Mouse (Mus musculus): Measurements from ENCODE around the gene Mbip.

Gene Mbip

DNA sequence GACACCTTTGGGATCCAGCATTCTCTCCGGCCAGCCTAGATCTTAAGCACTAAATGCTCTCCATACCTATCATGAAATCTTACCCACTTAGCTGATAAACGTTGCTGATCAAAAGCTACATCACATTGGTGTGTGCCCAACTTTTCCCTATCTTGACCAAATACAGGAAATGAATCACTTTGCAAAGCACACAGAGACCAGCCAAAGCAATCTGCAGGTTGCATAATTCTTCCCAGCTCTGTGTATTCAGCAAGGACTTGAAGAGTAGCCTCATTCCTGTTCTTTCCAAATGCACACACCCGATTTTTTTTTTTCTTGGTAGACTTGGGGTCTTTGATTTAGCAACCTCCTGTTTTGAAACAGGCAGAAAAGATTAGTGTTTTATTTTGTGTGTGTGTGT, 57.1 kb downstream of the Mbip start:
- DNase-seq, result no peak

DNA sequence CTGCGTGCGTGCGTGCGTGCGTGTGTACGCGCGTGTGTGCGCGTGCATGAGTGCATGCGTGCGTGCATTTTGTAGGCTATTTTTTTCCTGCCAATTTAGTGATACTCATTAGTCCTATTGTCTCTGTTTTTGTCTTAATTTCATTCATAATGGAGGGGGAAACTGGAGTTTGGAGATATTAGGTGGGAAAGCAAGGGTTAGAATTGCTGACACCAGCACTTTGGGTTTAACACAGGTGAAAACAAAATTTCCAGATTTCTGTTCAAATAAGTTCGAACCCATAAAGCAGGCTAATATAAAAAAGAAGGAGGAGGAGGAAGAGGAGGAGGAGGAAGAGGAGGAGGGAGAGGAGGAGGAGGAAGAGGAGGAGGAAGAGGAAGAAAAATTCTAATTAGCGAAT, 58.9 kb downstream of the Mbip start:
- DNase-seq, result no peak

DNA sequence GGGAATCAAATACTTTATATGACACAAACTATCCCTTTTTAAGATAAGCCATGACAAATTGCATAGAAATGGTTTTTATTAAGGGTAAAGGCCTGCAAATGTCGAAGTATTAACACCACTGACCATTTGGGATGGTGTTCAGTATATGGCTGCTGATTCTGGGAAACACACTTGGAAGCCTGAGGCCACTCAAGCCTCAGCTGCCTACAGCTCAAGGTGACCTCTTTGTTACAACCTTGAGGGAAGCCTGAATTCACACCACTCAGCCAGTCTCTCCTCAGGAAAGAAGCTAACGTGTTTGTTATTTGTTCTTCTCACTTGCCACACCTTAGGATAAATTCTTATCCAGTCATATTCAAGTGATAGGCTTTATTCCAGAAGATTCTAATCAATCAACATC, 61.5 kb downstream of the Mbip start:
- DNase-seq, result no peak

DNA sequence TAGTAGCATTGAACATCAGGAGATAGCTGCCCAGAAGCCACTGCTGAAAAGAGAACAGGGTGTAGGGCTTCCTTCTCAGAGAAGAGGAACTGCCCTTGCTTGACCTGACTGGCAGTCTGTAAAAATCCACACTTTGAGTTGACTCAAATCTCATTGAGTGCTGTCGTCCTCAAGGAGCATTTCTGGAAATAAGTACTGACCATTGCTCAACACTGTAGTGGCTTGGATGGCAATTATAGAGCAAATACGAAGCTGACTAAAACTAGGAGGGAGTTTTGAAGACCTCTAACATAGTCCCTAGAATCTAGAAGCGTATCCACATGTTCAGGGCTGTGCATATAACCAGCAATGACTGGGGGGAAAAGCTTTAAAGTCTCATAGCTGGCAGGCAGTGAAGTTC, 64.0 kb downstream of the Mbip start:
- no peak for DNase-seq
